Mouse (Mus musculus) liver, embryonic 14.5 days (tissue): ENCODE measurements around the gene Metap2. TPM values are rescaled to one million over a fixed set of nuclear protein-coding genes. Genes with fewer than 3 reads are reported as not detected.
A peak's percentile ranks its signal among the peaks of the same experiment; 100 is the strongest.

Experiments
- ATAC-seq: fragments of 200-750 bp; cut with Nextera tagmentation; 2 replicates; pipeline ENCODE4 v1.8.0; 2017; ENCODE audit warnings: moderate number of reproducible peaks, mild to moderate bottlenecking, moderate library complexity; ENCODE audit not compliant: insufficient read depth
- DNase-seq, 3 experiments: peaks; one replicate each; pipeline ENCODE4 v3.0.0-alpha.2; 2012 to 2013; ENCODE audit warnings: low read depth in 3 of 3, low spot score in 3 of 3
- H3K27ac ChIP-seq: fragments of 300-500 bp; sonication (generic); 2 replicates; pipeline ENCODE4 v1.5.1; 2014; ENCODE audit warnings: moderate library complexity, mild to moderate bottlenecking, control low read depth, inconsistent platforms
- H3K27me3 ChIP-seq: fragments of 300-500 bp; sonication (generic); 2 replicates; pipeline ENCODE4 v1.6.1; 2014; ENCODE audit warnings: mild to moderate bottlenecking, low read length, moderate library complexity; ENCODE audit not compliant: control insufficient read depth, insufficient read depth
- H3K36me3 ChIP-seq: fragments of 300-500 bp; sonication (generic); replicated peaks from 2 replicates; pipeline ENCODE4 v1.6.1; 2014; ENCODE audit warnings: low read depth; ENCODE audit not compliant: control insufficient read depth, insufficient read depth
- H3K4me1 ChIP-seq, 2 experiments: fragments of 200-500 bp in 1 of 2; fragments of 300-500 bp in 1 of 2; sonication (generic) in 1 of 2; replicated peaks; 2 replicates each; pipeline ENCODE4 v1.6.1; 2012 to 2014; ENCODE audit warnings: antibody characterized with exemption in 1 of 2, inconsistent platforms in 1 of 2, low read length in 1 of 2; ENCODE audit not compliant: control insufficient read depth in 2 of 2, insufficient read depth in 2 of 2
- H3K4me2 ChIP-seq: fragments of 300-500 bp; sonication (generic); 2 replicates; pipeline ENCODE4 v1.6.1; 2014; ENCODE audit warnings: low read depth, mild to moderate bottlenecking, control low read depth, moderate library complexity
- H3K4me3 ChIP-seq, 2 experiments: fragments of 200-500 bp in 1 of 2; fragments of 300-500 bp in 1 of 2; sonication (generic) in 1 of 2; 2 replicates each; pipeline ENCODE4 v1.5.1; 2012 to 2014; ENCODE audit warnings: low read depth in 2 of 2, low read length in 2 of 2, mild to moderate bottlenecking in 2 of 2, control low read depth in 1 of 2, inconsistent platforms in 1 of 2, moderate library complexity in 1 of 2; ENCODE audit not compliant: insufficient read depth in 1 of 2
- H3K9ac ChIP-seq: fragments of 300-500 bp; sonication (generic); replicated peaks from 2 replicates; pipeline ENCODE4 v1.6.1; 2014; ENCODE audit warnings: mild to moderate bottlenecking, control low read depth, moderate library complexity
- H3K9me3 ChIP-seq: fragments of 300-500 bp; sonication (generic); 2 replicates; pipeline ENCODE4 v1.6.1; 2016; ENCODE audit warnings: low read length, mixed read lengths; ENCODE audit not compliant: control insufficient read depth
- CTCF ChIP-seq: IDR thresholded peaks from 2 replicates; pipeline ENCODE4 v1.5.1; 2016; ENCODE audit warnings: antibody characterized with exemption, low read depth, control low read depth
- EP300 ChIP-seq: IDR thresholded peaks from 2 replicates; pipeline ENCODE4 v1.6.1; 2016; ENCODE audit warnings: antibody characterized with exemption, low read depth
- WGBS: fragments of 180-500 bp; shearing (Covaris S2); extraction: QIAGEN DNeasy Blood & Tissue Kit; methylation state at CpG from one replicate; pipeline ENCODE4 v1.1.7; 2014; ENCODE audit not compliant: insufficient replicate concordance; 5-methylcytosine and 5-hydroxymethylcytosine counted together
- polyA plus RNA-seq, 2 experiments: library from polyadenylated mRNA; depleted of rRNA in 1 of 2; stranded (reverse) in 1 of 2; unstranded in 1 of 2; fragments of >200 nt; fragmentation: Nextera tagmentation in 1 of 2; extraction: Ambion mirVana in 1 of 2; gene quantifications; 2 replicates each; pipeline versions ENCODE4 v1.2.1 to v1.2.3; 2012 to 2014

The Metap2 gene
- polyA plus RNA-seq, 2 experiments: 176 to 181 TPM

DNA sequence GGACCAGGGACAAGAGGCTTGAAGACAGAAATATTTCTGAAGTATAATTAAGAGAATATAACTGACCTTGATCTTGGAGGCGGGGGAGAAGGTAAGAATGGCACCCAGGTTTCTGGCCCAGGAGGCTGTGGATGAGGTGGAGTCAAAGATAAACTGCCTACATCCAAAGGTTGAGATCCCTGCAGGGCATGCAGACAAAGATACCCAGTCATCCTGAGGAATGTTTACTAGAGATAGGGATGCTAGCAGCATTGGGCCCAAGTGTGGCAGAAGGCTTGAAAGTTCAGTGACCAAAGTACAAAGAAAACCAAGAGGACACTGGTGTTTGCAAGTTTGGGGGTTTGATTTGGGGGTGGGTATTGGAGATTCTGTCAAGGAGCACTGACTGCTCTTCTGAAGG, 5.9 kb downstream of the Metap2 start:
- Histone ChIP-seq H3K27ac (peak overlapping the region; percentile 99), H3K9ac (peak overlapping the region; percentile 85), H3K4me3 (peak overlapping the region; percentile 79 to 99), H3K4me2 (peak overlapping the region; percentile 97), H3K9me3 (no peaks in the 10 kb centered on the region), H3K4me1 (peaks cover 47 to 56% of the 10 kb centered on the region in 2 experiments), H3K27me3 (no peaks in the 10 kb centered on the region; the same call in 1 of the 2 replicates), H3K36me3 (peaks cover 16% of the 10 kb centered on the region)
- TF ChIP-seq CTCF: no peak
- peak; percentile 98 for TF ChIP-seq EP300
- 17% methylated on average over 1 of the region's 1 CpGs for WGBS
- ATAC-seq: peak; percentile 85
- peak; percentile 85 to 89 (median 86) for DNase-seq

DNA sequence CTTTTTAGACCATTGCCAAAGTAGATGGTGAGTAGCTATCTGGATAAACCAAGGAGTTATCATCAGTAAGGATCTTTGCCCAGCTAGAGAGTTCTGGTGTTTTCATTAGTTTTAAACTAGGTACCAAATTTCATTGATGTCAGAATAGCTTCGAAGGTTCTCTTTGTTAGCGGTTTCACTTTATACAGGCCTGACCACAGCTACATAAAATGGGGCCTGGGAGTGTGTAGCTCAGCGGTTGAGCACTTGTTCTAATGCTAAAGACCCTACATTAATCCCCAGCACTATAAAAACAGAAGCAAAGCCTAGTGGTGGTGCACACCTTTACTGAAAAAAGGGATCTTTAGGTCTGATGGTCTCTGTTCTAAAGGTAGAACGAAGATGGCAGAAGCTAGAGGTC, 6.3 kb downstream of the Metap2 start:
- H3K27me3 ChIP-seq: no peaks in the 10 kb centered on the region; the same call in 1 of the 2 replicates
- H3K27ac ChIP-seq: peak overlapping the region; percentile 99
- peak overlapping the region; percentile 85 for H3K9ac ChIP-seq
- H3K9me3 ChIP-seq: no peaks in the 10 kb centered on the region
- H3K36me3 ChIP-seq: peaks cover 21% of the 10 kb centered on the region
- H3K4me2 ChIP-seq: peak overlapping the region; percentile 97
- 51% methylated on average over 4 of the region's 4 CpGs for WGBS
- no peak for DNase-seq
- H3K4me1 ChIP-seq: peaks cover 48 to 56% of the 10 kb centered on the region in 2 experiments
- TF ChIP-seq CTCF (no peak), EP300 (no peak)
- peak overlapping the region; percentile 79 to 99 for H3K4me3 ChIP-seq
- ATAC-seq: peak; percentile 26; the same call in 1 of the 2 replicates

GRCm38 (mm10) chr10:93889976-93890375, 6.9 kb downstream of the Metap2 start:
- no peaks in the 10 kb centered on the region for H3K9me3 ChIP-seq
- DNase-seq (no peak), ATAC-seq (no peak)
- peak overlapping the region; percentile 85 for H3K9ac ChIP-seq
- WGBS: 2% methylated on average over 22 of the region's 22 CpGs
- H3K36me3 ChIP-seq: peaks cover 27% of the 10 kb centered on the region
- peak overlapping the region; percentile 79 to 99 for H3K4me3 ChIP-seq
- no peaks in the 10 kb centered on the region; the same call in 1 of the 2 replicates for H3K27me3 ChIP-seq
- no peak for TF ChIP-seq EP300
- no peak for TF ChIP-seq CTCF
- peaks cover 52 to 59% of the 10 kb centered on the region in 2 experiments for H3K4me1 ChIP-seq
- peak overlapping the region; percentile 97 for H3K4me2 ChIP-seq
- H3K27ac ChIP-seq: peak overlapping the region; percentile 99

DNA sequence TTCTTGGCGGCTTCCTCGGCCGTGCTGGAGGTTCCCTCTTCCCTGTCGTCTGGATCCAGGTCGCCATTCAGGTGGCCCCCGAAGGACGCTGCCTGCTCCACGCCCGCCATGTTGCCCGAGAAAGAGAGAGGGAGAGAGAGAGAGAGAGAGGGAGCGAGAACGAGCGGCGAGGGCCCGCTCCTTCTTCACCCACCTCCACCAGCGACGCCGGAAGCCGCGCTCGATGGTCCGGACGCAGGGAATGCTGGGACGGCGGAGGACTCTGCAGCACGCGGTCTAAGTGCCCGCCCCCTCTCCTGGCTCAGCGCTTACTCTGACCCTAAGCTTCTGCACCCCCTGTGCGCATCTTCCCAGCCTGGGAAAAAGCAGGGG, 7.3 kb downstream of the Metap2 start:
- Histone ChIP-seq H3K4me1 (peaks cover 53 to 60% of the 10 kb centered on the region in 2 experiments), H3K4me2 (peak overlapping the region; percentile 97), H3K9me3 (no peaks in the 10 kb centered on the region), H3K27ac (peak overlapping the region; percentile 99), H3K36me3 (peaks cover 31% of the 10 kb centered on the region), H3K9ac (peak overlapping the region; percentile 85), H3K27me3 (no peaks in the 10 kb centered on the region; the same call in 1 of the 2 replicates), H3K4me3 (peak overlapping the region; percentile 79 to 99)
- WGBS: 0% methylated on average over 20 of the region's 30 CpGs
- ATAC-seq: peak; percentile 77
- TF ChIP-seq EP300 (peak; percentile 32; the same call in 1 of the 2 replicates), CTCF (no peak)
- peak; percentile 76 to 78 (median 77) for DNase-seq

DNA sequence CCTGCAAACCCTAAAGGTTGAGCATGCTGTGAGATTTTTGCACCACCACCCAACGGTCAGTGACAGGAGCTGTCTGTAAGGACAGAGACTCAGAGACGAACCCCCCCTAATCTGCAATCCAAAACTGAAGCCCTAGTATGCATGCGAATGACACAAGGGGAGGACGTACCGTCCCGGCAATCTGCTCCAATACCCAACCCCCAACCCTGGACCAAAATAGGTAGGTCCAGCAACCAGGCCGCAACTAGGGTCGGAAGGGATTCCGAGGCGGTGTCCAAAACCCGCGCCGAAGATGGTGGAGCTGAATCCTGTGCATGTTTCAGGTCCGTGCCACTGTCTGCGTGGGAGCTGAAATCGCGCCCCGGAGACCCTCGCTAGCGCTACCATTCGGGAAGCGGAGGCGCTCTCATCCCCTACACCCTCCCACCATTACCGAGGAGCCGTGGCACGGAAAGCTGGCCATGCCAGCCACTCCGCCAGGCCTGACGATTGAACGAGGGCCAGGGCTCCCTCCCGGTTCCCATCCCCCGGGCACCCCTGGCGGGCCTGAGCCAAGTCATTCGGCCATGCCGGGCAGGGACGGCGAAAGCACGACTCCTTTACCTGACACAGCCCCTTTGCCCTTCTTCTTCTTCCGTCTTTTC, 7.8 kb downstream of the Metap2 start:
- H3K9ac ChIP-seq: peak overlapping the region; percentile 85
- under 1% methylated on average over 38 of the region's 38 CpGs for WGBS
- peak overlapping the region; percentile 97 for H3K4me2 ChIP-seq
- H3K4me3 ChIP-seq: peak overlapping the region; percentile 79 to 99
- DNase-seq: no peak
- peaks cover 53 to 58% of the 10 kb centered on the region in 2 experiments for H3K4me1 ChIP-seq
- no peak for TF ChIP-seq EP300
- TF ChIP-seq CTCF: no peak
- H3K27me3 ChIP-seq: no peaks in the 10 kb centered on the region; the same call in 1 of the 2 replicates
- peak overlapping the region; percentile 99 for H3K27ac ChIP-seq
- peak; percentile 16 for ATAC-seq
- no peaks in the 10 kb centered on the region for H3K9me3 ChIP-seq
- peaks cover 34% of the 10 kb centered on the region for H3K36me3 ChIP-seq
